In the genomic region with DNA sequence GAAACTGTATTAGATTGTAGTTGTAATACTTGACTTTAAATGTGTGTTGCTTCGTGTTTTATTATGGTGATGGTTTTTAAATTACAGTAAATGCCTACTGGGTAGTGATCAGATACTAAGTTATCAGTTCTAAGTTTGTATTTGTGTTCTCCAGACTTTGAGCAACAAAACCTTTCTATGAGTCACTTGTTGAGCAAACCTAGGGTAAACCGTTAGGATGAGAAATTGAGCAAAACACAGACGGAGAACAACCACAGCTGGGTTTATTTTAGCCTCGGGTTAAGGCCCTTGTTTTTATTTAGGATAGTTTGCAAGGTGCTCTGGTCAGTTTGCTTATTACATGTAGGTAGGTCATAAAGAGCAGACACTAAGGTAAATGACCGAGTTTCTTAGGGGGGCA, we compare ENCODE assay signal across 13 mouse cellular contexts.
"Had no signal": no experiment of that assay in that cellular context is flagged by ENCODE, and none has a peak within 500 bp of the region (broad histone marks: within the 10 kb centered on the region; RNA-seq: fewer than 3 reads in every experiment).

No protein-coding gene starts in this region.

- DNase-seq: gastrocnemius, postnatal 14 days; gastrocnemius, postnatal 36 days; heart, adult 18-20 months; heart, postnatal 14 days; heart, postnatal 36 days; kidney, adult 18-20 months; kidney, adult 8-10 months; kidney, postnatal 10 days; kidney, postnatal 25 days; kidney, postnatal 4 days; liver had no signal

- ATAC-seq: hindbrain, postnatal 0 days; intestine, embryonic 16.5 days had no signal
